Mouse (Mus musculus) liver, embryonic 11.5 days (tissue): Measurements from ENCODE around the gene Gm21903. TPM values are rescaled to one million over a fixed set of nuclear protein-coding genes. Genes with fewer than 3 reads are reported as not detected.
"Not testable (repeated sequence)": the region's sequence is repeated elsewhere in the genome, so short reads cannot be mapped to it uniquely, and the experiment has no call there.

Experiments used
- ATAC-seq: fragments of 200-750 bp; cut with Nextera tagmentation; replicated peaks from 2 replicates; pipeline ENCODE4 v1.8.0; 2017; ENCODE audit warnings: moderate number of reproducible peaks, mild to moderate bottlenecking, moderate TSS enrichment, moderate library complexity; ENCODE audit not compliant: low FRiP score
- DNase-seq: peaks from one replicate; pipeline ENCODE4 v3.0.0-alpha.2; 2017; ENCODE audit warnings: low spot score
- H3K27ac ChIP-seq: fragments of 300-500 bp; sonication (generic); 2 replicates; pipeline ENCODE4 v1.5.1; 2014; ENCODE audit warnings: mild to moderate bottlenecking, low read depth, low read length, control low read depth
- H3K27me3 ChIP-seq: fragments of 300-500 bp; sonication (generic); replicated peaks from 2 replicates; pipeline ENCODE4 v1.6.1; 2014; ENCODE audit warnings: low read length, mixed read lengths; ENCODE audit not compliant: control insufficient read depth, insufficient read depth
- H3K36me3 ChIP-seq: fragments of 300-500 bp; sonication (generic); 2 replicates; pipeline ENCODE4 v1.6.1; 2014; ENCODE audit warnings: mild to moderate bottlenecking, low read length, moderate library complexity, mixed read lengths; ENCODE audit not compliant: control insufficient read depth, insufficient read depth
- H3K4me1 ChIP-seq: fragments of 300-500 bp; sonication (generic); replicated peaks from 2 replicates; pipeline ENCODE4 v1.6.1; 2014; ENCODE audit warnings: low read length, mixed read lengths; ENCODE audit not compliant: control insufficient read depth, insufficient read depth
- H3K4me2 ChIP-seq: fragments of 300-500 bp; sonication (generic); 2 replicates; pipeline ENCODE4 v1.6.1; 2014; ENCODE audit warnings: mild to moderate bottlenecking, control low read depth, moderate library complexity
- H3K4me3 ChIP-seq: fragments of 300-500 bp; sonication (generic); 2 replicates; pipeline ENCODE4 v1.5.1; 2014; ENCODE audit warnings: low read depth, low read length, control low read depth
- H3K9ac ChIP-seq: fragments of 300-500 bp; sonication (generic); 2 replicates; pipeline ENCODE4 v1.6.1; 2014; ENCODE audit warnings: low read depth, low read length, control low read depth
- H3K9me3 ChIP-seq: fragments of 300-500 bp; sonication (generic); 2 replicates; pipeline ENCODE4 v1.6.1; 2016; ENCODE audit warnings: low read length, inconsistent platforms, mixed read lengths; ENCODE audit not compliant: control insufficient read depth
- WGBS: fragments of 180-500 bp; shearing (Covaris S2); extraction: QIAGEN DNeasy Blood & Tissue Kit; methylation state at CpG from one replicate; pipeline ENCODE4 v1.1.7; 2014; 5-methylcytosine and 5-hydroxymethylcytosine counted together
- polyA plus RNA-seq: library from polyadenylated mRNA; unstranded; fragments of >200 nt; fragmentation: Nextera tagmentation; extraction: Ambion mirVana; gene quantifications from 2 replicates; pipeline ENCODE4 v1.2.1, GENCODE M21; 2014

Gene Gm21903
- polyA plus RNA-seq, result not detected in 2 replicates

GRCm38 (mm10) chr17:39043241-39043640 lies at the start of gene Gm21903:
Gm21903 (minus strand) TSS chr17:39043341.
- Histone ChIP-seq H3K9ac (no peak within 1 kb of the TSS), H3K4me1 (no peaks in the 10 kb centered on the region), H3K27ac (no peak within 1 kb of the TSS), H3K36me3 (no peaks in the 10 kb centered on the region), H3K4me2 (no peak within 1 kb of the TSS), H3K9me3 (no peaks in the 10 kb centered on the region; the same call in 1 of the 2 replicates), H3K4me3 (no peak within 1 kb of the TSS), H3K27me3 (no peaks in the 10 kb centered on the region)
- ATAC-seq (no peak), DNase-seq (no peak)

- H3K4me1 ChIP-seq, result no peaks in the 10 kb centered on the region
- no peak for ATAC-seq
- 44% methylated on average over 1 of the region's 1 CpGs for WGBS
Observed at GRCm38 (mm10) chr17:39076937-39077336, 33.8 kb upstream of the Gm21903 start, which contains the start of gene Esp23. Esp23 (minus strand) TSS chr17:39077037.

GRCm38 (mm10) chr17:39063641-39064040 lies 20.5 kb upstream of the Gm21903 start:
- no peaks in the 10 kb centered on the region for H3K4me1 ChIP-seq
- H3K27ac ChIP-seq, result no peak overlapping the region
- H3K27me3 ChIP-seq, result no peaks in the 10 kb centered on the region
- H3K9me3 ChIP-seq, result peaks cover 3% of the 10 kb centered on the region; the same call in 1 of the 2 replicates
- no peak for ATAC-seq
- DNase-seq, result no peak
- H3K4me2 ChIP-seq, result no peak overlapping the region
- no peaks in the 10 kb centered on the region for H3K36me3 ChIP-seq
- no peak overlapping the region for H3K9ac ChIP-seq
- H3K4me3 ChIP-seq, result no peak overlapping the region

More at GRCm38 (mm10) chr17:39076937-39077336, 33.8 kb upstream of the Gm21903 start, which contains the start of gene Esp23:
- no peak within 1 kb of the TSS for H3K27ac ChIP-seq
- H3K36me3 ChIP-seq, result no peaks in the 10 kb centered on the region
- no peaks in the 10 kb centered on the region for H3K27me3 ChIP-seq
- no peak for DNase-seq
- H3K9ac ChIP-seq, result no peak within 1 kb of the TSS
- H3K4me3 ChIP-seq, result no peak within 1 kb of the TSS
- H3K4me2 ChIP-seq, result no peak within 1 kb of the TSS
- H3K9me3 ChIP-seq, result peaks cover 9% of the 10 kb centered on the region

- not testable (repeated sequence) for H3K4me1 ChIP-seq, ATAC-seq, H3K27me3 ChIP-seq, H3K27ac ChIP-seq, H3K9me3 ChIP-seq, H3K4me2 ChIP-seq, DNase-seq, H3K36me3 ChIP-seq, H3K9ac ChIP-seq, H3K4me3 ChIP-seq
- WGBS, result 85% methylated on average over 3 of the region's 3 CpGs
Observed at GRCm38 (mm10) chr17:39036395-39036794, 6.7 kb downstream of the Gm21903 start, which contains the start of gene Esp24. Esp24 (plus strand) TSS chr17:39036695.

GRCm38 (mm10) chr17:39017184-39017583 lies 26.0 kb downstream of the Gm21903 start:
- H3K27me3 ChIP-seq, result no peaks in the 10 kb centered on the region
- H3K27ac ChIP-seq, result no peak overlapping the region
- ATAC-seq, result no peak
- H3K36me3 ChIP-seq, result no peaks in the 10 kb centered on the region
- no peaks in the 10 kb centered on the region for H3K4me1 ChIP-seq
- no peak overlapping the region for H3K9ac ChIP-seq
- no peak overlapping the region for H3K4me3 ChIP-seq
- DNase-seq, result no peak
- 66% methylated on average over 14 of the region's 14 CpGs for WGBS
- no peak overlapping the region for H3K4me2 ChIP-seq
- no peaks in the 10 kb centered on the region; the same call in 1 of the 2 replicates for H3K9me3 ChIP-seq

GRCm38 (mm10) chr17:39010675-39011638 lies 32.2 kb downstream of the Gm21903 start:
- Histone ChIP-seq H3K27ac (no peak overlapping the region), H3K9ac (no peak overlapping the region), H3K9me3 (no peaks in the 10 kb centered on the region), H3K4me1 (no peaks in the 10 kb centered on the region), H3K27me3 (no peaks in the 10 kb centered on the region), H3K4me3 (no peak overlapping the region), H3K36me3 (no peaks in the 10 kb centered on the region), H3K4me2 (peak overlapping the region; percentile 37)
- WGBS, result 41% methylated on average over 30 of the region's 30 CpGs
- DNase-seq (no peak), ATAC-seq (no peak; the same call in 1 of the 2 replicates)

GRCm38 (mm10) chr17:39009846-39010245 lies 33.3 kb downstream of the Gm21903 start:
- no peak overlapping the region for H3K4me3 ChIP-seq
- no peaks in the 10 kb centered on the region for H3K9me3 ChIP-seq
- ATAC-seq (no peak), DNase-seq (no peak)
- H3K36me3 ChIP-seq, result no peaks in the 10 kb centered on the region
- H3K4me1 ChIP-seq, result no peaks in the 10 kb centered on the region
- H3K9ac ChIP-seq, result no peak overlapping the region
- H3K27ac ChIP-seq, result no peak overlapping the region
- 67% methylated on average over 1 of the region's 1 CpGs for WGBS
- no peaks in the 10 kb centered on the region for H3K27me3 ChIP-seq
- no peak overlapping the region for H3K4me2 ChIP-seq
